Mouse (Mus musculus): ENCODE measurements around the gene Ptov1. TPM values are rescaled to one million over a fixed set of nuclear protein-coding genes. Genes with fewer than 3 reads are reported as not detected.
A peak's percentile ranks its signal among the peaks of the same experiment; 100 is the strongest.

Ptov1 gene
- total and polyA plus RNA-seq, 3 experiments, result 155 to 293 (median 172) TPM

DNA sequence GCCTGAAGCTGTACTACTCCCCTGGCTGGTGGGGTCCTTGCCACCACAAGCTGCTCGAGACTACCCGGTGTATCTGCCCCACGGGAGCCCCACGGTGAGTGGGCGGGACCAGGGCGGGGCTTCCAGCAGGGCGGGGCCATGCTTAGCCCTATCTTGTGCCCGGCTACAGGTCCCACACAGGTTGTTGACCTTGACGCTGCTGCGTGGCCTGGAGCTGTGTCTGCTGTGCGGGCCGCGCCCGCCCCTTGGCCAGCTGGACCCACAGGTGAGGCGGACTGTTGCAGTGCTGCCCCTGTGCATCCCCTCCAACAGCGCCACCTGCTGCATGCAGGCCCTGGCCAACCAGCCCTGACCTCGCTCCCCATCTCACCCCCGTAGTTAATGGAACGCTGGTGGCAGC is 29.0 kb upstream of the Ptov1 start:
- Histone ChIP-seq H3K4me1 (ENCODE audit: control insufficient read depth, insufficient read depth, low read length) (peaks cover 7% of the 10 kb centered on the region), H3K27ac (no peak overlapping the region), H3K27me3 (ENCODE audit: control insufficient read depth, insufficient read depth, low read length) (no peaks in the 10 kb centered on the region), H3K9ac (ENCODE audit: low read depth, low read length) (no peak overlapping the region), H3K4me3 (no peak overlapping the region), H3K79me2 (replicated peaks; ENCODE audit: control insufficient read depth, insufficient read depth, low read length) (no peaks in the 10 kb centered on the region), H3K36me3 (ENCODE audit: control insufficient read depth, insufficient read depth, low read length) (no peaks in the 10 kb centered on the region)
- WGBS, result 35% methylated on average over 19 of the region's 19 CpGs
- no peak for DNase-seq
- intact Hi-C loops (cut with DNase I), result loop anchor here (5.0 kb wide), 1 partner anchor 41 kb away; the partner anchor contains the start of gene Pnkp
- peak; percentile 49 for TF ChIP-seq CTCF (IDR thresholded peaks at IDR 0.05)
- no peak for TF ChIP-seq EP300 (IDR thresholded peaks at IDR 0.05; ENCODE audit: insufficient read depth, low read depth, low read length)
- TF ChIP-seq POLR2A (IDR thresholded peaks at IDR 0.05; ENCODE audit: insufficient read depth, low read depth, low read length), result no peak

DNA sequence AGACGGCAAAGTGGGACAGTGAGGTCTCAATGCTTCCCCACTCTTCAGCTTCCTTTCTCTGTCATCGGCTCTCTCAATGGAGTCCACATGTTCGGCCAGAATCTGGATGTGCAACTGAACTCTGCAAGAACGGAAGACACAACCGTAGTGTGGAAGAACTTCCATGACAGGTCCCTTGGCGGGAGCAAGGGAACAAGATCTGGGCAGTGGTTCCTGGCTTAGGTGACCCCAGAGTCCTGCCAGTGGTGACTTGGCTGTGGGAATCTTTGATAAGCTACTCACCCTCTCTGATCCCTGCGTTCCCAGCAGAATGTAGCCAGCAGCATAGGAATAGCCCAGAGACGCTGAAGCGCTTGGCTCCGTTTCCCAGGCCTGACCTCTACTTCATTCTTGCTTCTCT is 26.9 kb upstream of the Ptov1 start:
- Histone ChIP-seq H3K9ac (ENCODE audit: low read depth, low read length) (peak overlapping the region; percentile 81), H3K79me2 (replicated peaks; ENCODE audit: control insufficient read depth, insufficient read depth, low read length) (peaks cover 3% of the 10 kb centered on the region), H3K36me3 (ENCODE audit: control insufficient read depth, insufficient read depth, low read length) (no peaks in the 10 kb centered on the region), H3K27me3 (ENCODE audit: control insufficient read depth, insufficient read depth, low read length) (no peaks in the 10 kb centered on the region), H3K4me1 (ENCODE audit: control insufficient read depth, insufficient read depth, low read length) (peaks cover 8% of the 10 kb centered on the region), H3K4me3 (peak overlapping the region; percentile 85), H3K27ac (peak overlapping the region; percentile 91)
- no peak for TF ChIP-seq CTCF (IDR thresholded peaks at IDR 0.05)
- TF ChIP-seq POLR2A (IDR thresholded peaks at IDR 0.05; ENCODE audit: insufficient read depth, low read depth, low read length), result no peak
- no peak for TF ChIP-seq EP300 (IDR thresholded peaks at IDR 0.05; ENCODE audit: insufficient read depth, low read depth, low read length)
- intact Hi-C loops (cut with DNase I), result loop anchor here (2.0 to 5.0 kb wide), 2 partner anchors 32 to 39 kb away; partner anchors contain the start of genes Ap2a1 and Pnkp
- peak in 1 of 2 experiments; percentile 46 for DNase-seq
- 19% methylated on average over 10 of the region's 10 CpGs for WGBS

DNA sequence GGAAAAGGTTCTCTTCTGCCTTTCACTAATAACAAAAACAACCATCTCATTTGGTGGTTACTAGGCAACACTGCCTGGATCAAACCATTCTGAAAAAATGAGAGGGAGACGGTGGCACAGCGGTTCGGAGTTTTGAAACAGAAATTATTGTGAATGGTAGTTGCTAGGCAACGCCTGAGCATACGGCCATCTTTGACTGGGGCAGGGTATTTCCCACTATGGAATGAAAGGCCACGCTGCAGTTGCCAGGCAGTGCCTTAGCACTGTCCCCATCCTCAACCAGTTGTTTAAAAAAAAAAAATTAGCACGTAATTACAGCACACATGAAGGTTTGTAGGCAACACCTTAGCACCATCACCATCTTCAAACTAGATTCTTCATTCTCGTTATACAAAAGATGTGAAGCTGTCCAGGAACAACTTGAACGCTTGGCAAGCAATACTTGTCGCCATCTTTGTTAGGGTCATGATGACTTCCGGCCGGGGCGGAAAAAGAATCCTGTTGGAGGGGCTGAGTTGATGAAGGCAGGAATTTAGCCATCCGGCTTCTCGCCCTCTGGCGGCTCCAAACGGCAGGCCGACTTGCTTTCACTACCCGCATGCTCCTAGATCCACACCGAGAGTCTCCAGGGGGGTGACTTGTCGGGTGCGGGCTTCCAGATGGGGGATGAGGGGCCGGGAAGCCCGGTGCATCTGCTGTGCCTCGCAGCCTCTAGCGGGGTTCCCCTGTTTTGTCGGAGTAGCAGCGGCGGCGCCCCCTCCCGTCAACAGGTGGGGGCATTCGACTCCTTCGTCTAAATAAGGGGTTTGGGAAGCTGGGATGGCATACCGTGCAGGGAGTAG is 26.2 kb upstream of the Ptov1 start, which contains the start of gene Fuz:
Gene Fuz (plus strand): TSS at position 487 of the 842 bp plus-strand sequence.
- H3K9ac ChIP-seq (ENCODE audit: low read depth, low read length), result peak within 1 kb of the TSS; percentile 81
- peak; percentile 91 to 93 for DNase-seq
- H3K4me3 ChIP-seq, result peak within 1 kb of the TSS; percentile 85
- TF ChIP-seq POLR2A (IDR thresholded peaks at IDR 0.05; ENCODE audit: insufficient read depth, low read depth, low read length) (peak; percentile 61), EP300 (IDR thresholded peaks at IDR 0.05; ENCODE audit: insufficient read depth, low read depth, low read length) (peak; percentile 33; the same call in 1 of the 2 replicates), CTCF (IDR thresholded peaks at IDR 0.05) (peak; percentile 87)
- H3K27ac ChIP-seq, result peak within 1 kb of the TSS; percentile 91
- peaks cover 12% of the 10 kb centered on the region for H3K4me1 ChIP-seq (ENCODE audit: control insufficient read depth, insufficient read depth, low read length)
- H3K36me3 ChIP-seq (ENCODE audit: control insufficient read depth, insufficient read depth, low read length), result no peaks in the 10 kb centered on the region
- under 1% methylated on average over 34 of the region's 34 CpGs for WGBS
- H3K27me3 ChIP-seq (ENCODE audit: control insufficient read depth, insufficient read depth, low read length), result no peaks in the 10 kb centered on the region
- intact Hi-C loops (cut with DNase I), result loop anchor here (2.0 to 5.0 kb wide), 2 partner anchors 33 to 39 kb away; partner anchors contain the start of genes Ap2a1 and Pnkp
- H3K79me2 ChIP-seq (replicated peaks; ENCODE audit: control insufficient read depth, insufficient read depth, low read length), result peaks cover 3% of the 10 kb centered on the region

DNA sequence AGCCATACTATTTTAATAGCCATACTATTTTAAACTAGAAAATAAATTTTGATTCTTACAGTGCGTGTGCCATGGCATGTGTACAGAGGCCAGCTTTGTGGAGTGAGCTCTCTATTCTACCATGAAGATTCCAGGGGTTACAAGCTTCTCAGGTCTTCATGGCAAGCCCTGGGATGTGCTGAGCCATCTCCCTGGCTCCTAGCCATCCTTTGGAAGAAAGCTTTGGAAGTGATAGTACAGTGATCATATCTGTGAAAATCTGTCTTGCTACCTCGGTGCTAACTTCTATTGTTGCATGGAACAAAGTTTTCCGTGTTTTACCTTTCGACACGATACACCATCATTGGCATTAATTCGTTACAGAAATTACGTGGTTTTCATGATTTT is 25.6 kb upstream of the Ptov1 start:
- intact Hi-C loops (cut with DNase I), result loop anchor here (5.0 kb wide), 1 partner anchor 38 kb away; the partner anchor contains the start of gene Pnkp
- Histone ChIP-seq H3K4me3 (peak overlapping the region; percentile 85), H3K79me2 (replicated peaks; ENCODE audit: control insufficient read depth, insufficient read depth, low read length) (peaks cover 6% of the 10 kb centered on the region), H3K9ac (ENCODE audit: low read depth, low read length) (no peak overlapping the region), H3K4me1 (ENCODE audit: control insufficient read depth, insufficient read depth, low read length) (peaks cover 15% of the 10 kb centered on the region), H3K27ac (peak overlapping the region; percentile 91), H3K36me3 (ENCODE audit: control insufficient read depth, insufficient read depth, low read length) (no peaks in the 10 kb centered on the region), H3K27me3 (ENCODE audit: control insufficient read depth, insufficient read depth, low read length) (no peaks in the 10 kb centered on the region)
- TF ChIP-seq POLR2A (IDR thresholded peaks at IDR 0.05; ENCODE audit: insufficient read depth, low read depth, low read length) (no peak), EP300 (IDR thresholded peaks at IDR 0.05; ENCODE audit: insufficient read depth, low read depth, low read length) (no peak), CTCF (IDR thresholded peaks at IDR 0.05) (no peak)
- DNase-seq, result no peak
- WGBS, result 51% methylated on average over 7 of the region's 7 CpGs

DNA sequence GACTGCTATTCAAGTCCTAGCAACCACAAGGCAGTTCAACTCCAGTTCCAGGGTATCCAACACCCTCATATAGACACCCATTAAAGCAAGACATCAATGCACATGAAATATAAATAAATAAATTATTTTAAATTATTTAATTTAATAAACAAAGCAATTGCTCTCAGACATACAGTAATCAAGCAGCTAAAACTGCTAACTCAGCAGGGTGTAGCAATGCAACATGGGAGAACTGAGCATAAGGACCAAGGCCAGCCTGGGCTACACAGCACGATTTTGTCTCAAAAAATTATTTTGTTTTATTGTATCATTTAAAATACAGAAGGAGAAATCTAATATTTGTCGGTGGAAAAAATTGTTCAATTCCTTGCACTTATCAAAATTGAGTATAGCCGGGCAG is 24.6 kb upstream of the Ptov1 start:
- Histone ChIP-seq H3K79me2 (replicated peaks; ENCODE audit: control insufficient read depth, insufficient read depth, low read length) (peaks cover 6% of the 10 kb centered on the region), H3K36me3 (ENCODE audit: control insufficient read depth, insufficient read depth, low read length) (no peaks in the 10 kb centered on the region), H3K4me1 (ENCODE audit: control insufficient read depth, insufficient read depth, low read length) (peaks cover 15% of the 10 kb centered on the region), H3K27ac (no peak overlapping the region), H3K4me3 (no peak overlapping the region), H3K27me3 (ENCODE audit: control insufficient read depth, insufficient read depth, low read length) (no peaks in the 10 kb centered on the region), H3K9ac (ENCODE audit: low read depth, low read length) (no peak overlapping the region)
- DNase-seq, result no peak
- intact Hi-C loops (cut with DNase I), result no loop called here
- 87% methylated on average over 3 of the region's 3 CpGs for WGBS
- TF ChIP-seq POLR2A (IDR thresholded peaks at IDR 0.05; ENCODE audit: insufficient read depth, low read depth, low read length) (no peak), CTCF (IDR thresholded peaks at IDR 0.05) (no peak), EP300 (IDR thresholded peaks at IDR 0.05; ENCODE audit: insufficient read depth, low read depth, low read length) (no peak)

Measured in heart, adult 2 months (tissue).